Mouse (Mus musculus) forebrain, postnatal 0 days (tissue): ENCODE results near the gene Prpsap1. TPM values are rescaled to one million over a fixed set of nuclear protein-coding genes. Genes with fewer than 3 reads are reported as not detected.
A peak's percentile ranks its signal among the peaks of the same experiment; 100 is the strongest.
"Not testable (repeated sequence)": the region's sequence is repeated elsewhere in the genome, so short reads cannot be mapped to it uniquely, and the experiment has no call there.

Source experiments
- ATAC-seq: fragments of 200-750 bp; cut with Nextera tagmentation; 2 replicates; pipeline ENCODE4 v1.8.0; 2017; ENCODE audit warnings: mild to moderate bottlenecking, moderate library complexity
- DNase-seq: peaks from one replicate; pipeline ENCODE4 v3.0.0-alpha.2; 2015
- H3K27ac ChIP-seq: fragments of 300-500 bp; sonication (generic); 2 replicates; pipeline ENCODE4 v1.5.1; 2014; ENCODE audit warnings: low read depth, mild to moderate bottlenecking, antibody characterized with exemption, low read length, moderate library complexity, mixed read lengths
- H3K27me3 ChIP-seq: fragments of 300-500 bp; sonication (generic); 2 replicates; pipeline ENCODE4 v1.6.1; 2014; ENCODE audit warnings: mild to moderate bottlenecking, low read length, mixed read lengths; ENCODE audit not compliant: insufficient read depth
- H3K36me3 ChIP-seq: fragments of 300-500 bp; sonication (generic); 2 replicates; pipeline ENCODE4 v1.6.1; 2014; ENCODE audit warnings: mild to moderate bottlenecking, moderate library complexity; ENCODE audit not compliant: insufficient read depth
- H3K4me1 ChIP-seq: fragments of 300-500 bp; sonication (generic); 2 replicates; pipeline ENCODE4 v1.6.1; 2014; ENCODE audit warnings: antibody characterized with exemption; ENCODE audit not compliant: insufficient read depth
- H3K4me2 ChIP-seq: fragments of 300-500 bp; sonication (generic); 2 replicates; pipeline ENCODE4 v1.6.1; 2014; ENCODE audit warnings: low read depth, mild to moderate bottlenecking, moderate library complexity
- H3K4me3 ChIP-seq: fragments of 300-500 bp; sonication (generic); 2 replicates; pipeline ENCODE4 v1.5.1; 2014; ENCODE audit warnings: low read depth, low read length, mixed read lengths
- H3K9ac ChIP-seq: fragments of 300-500 bp; sonication (generic); 2 replicates; pipeline ENCODE4 v1.6.1; 2014; ENCODE audit warnings: mild to moderate bottlenecking
- H3K9me3 ChIP-seq: fragments of 300-500 bp; sonication (generic); 2 replicates; pipeline ENCODE4 v1.6.1; 2016; ENCODE audit warnings: low read length
- CTCF ChIP-seq: sonication (generic); IDR thresholded peaks from 2 replicates; pipeline ENCODE4 v1.5.1; 2016; ENCODE audit warnings: antibody characterized with exemption, control low read depth, low read depth
- WGBS: fragments of 180-500 bp; shearing (Covaris S2); extraction: QIAGEN DNeasy Blood & Tissue Kit; methylation state at CpG from one replicate; pipeline ENCODE4 v1.1.7; 2014; 5-methylcytosine and 5-hydroxymethylcytosine counted together
- polyA plus RNA-seq: library from polyadenylated mRNA; unstranded; fragments of >200 nt; fragmentation: Nextera tagmentation; extraction: Ambion mirVana; gene quantifications from 2 replicates; pipeline ENCODE4 v1.2.1, GENCODE M21; 2015
- total RNA-seq: library from RNA; depleted of rRNA; stranded (reverse); fragments of >200 nt; gene quantifications from 2 replicates; pipeline ENCODE4 v1.2.3, GENCODE M21; 2014

Prpsap1 gene
- total and polyA plus RNA-seq, 2 experiments from 2014 or later, result 96.0 to 158 TPM

GRCm38 (mm10) chr11:116476041-116476440 is 18.0 kb downstream of the Prpsap1 start:
- WGBS, result 56% methylated on average over 10 of the region's 10 CpGs
- ATAC-seq (peak; percentile 45; the same call in 1 of the 2 replicates), DNase-seq (peak; percentile 55)
- TF ChIP-seq CTCF, result no peak
- Histone ChIP-seq H3K4me2 (no peak overlapping the region), H3K36me3 (peaks cover 88% of the 10 kb centered on the region), H3K4me1 (no peaks in the 10 kb centered on the region), H3K27me3 (no peaks in the 10 kb centered on the region), H3K4me3 (no peak overlapping the region), H3K9ac (no peak overlapping the region), H3K9me3 (no peaks in the 10 kb centered on the region), H3K27ac (peak overlapping the region; percentile 50; the same call in 1 of the 2 replicates)

GRCm38 (mm10) chr11:116472275-116472674 is 21.7 kb downstream of the Prpsap1 start:
- Histone ChIP-seq H3K27ac (no peak overlapping the region), H3K9me3 (no peaks in the 10 kb centered on the region), H3K4me2 (no peak overlapping the region), H3K9ac (no peak overlapping the region), H3K27me3 (no peaks in the 10 kb centered on the region), H3K4me1 (no peaks in the 10 kb centered on the region), H3K36me3 (peaks cover 69% of the 10 kb centered on the region), H3K4me3 (no peak overlapping the region)
- 88% methylated on average over 4 of the region's 4 CpGs for WGBS
- no peak for ATAC-seq
- TF ChIP-seq CTCF, result no peak
- no peak for DNase-seq

GRCm38 (mm10) chr11:116470896-116471295 is 23.1 kb downstream of the Prpsap1 start:
- 93% methylated on average over 4 of the region's 4 CpGs for WGBS
- no peaks in the 10 kb centered on the region for H3K27me3 ChIP-seq
- H3K9me3 ChIP-seq, result no peaks in the 10 kb centered on the region
- no peak for TF ChIP-seq CTCF
- H3K4me2 ChIP-seq, result no peak overlapping the region
- DNase-seq (no peak), ATAC-seq (no peak)
- H3K4me3 ChIP-seq, result no peak overlapping the region
- H3K36me3 ChIP-seq, result peaks cover 56% of the 10 kb centered on the region
- no peaks in the 10 kb centered on the region for H3K4me1 ChIP-seq
- H3K9ac ChIP-seq, result no peak overlapping the region
- no peak overlapping the region for H3K27ac ChIP-seq

GRCm38 (mm10) chr11:116470249-116470648 is 23.8 kb downstream of the Prpsap1 start:
- no peaks in the 10 kb centered on the region for H3K4me1 ChIP-seq
- 69% methylated on average over 3 of the region's 3 CpGs for WGBS
- DNase-seq (no peak), ATAC-seq (no peak)
- no peak overlapping the region for H3K4me3 ChIP-seq
- H3K27me3 ChIP-seq, result no peaks in the 10 kb centered on the region
- no peak overlapping the region for H3K4me2 ChIP-seq
- H3K9ac ChIP-seq, result no peak overlapping the region
- no peak overlapping the region for H3K27ac ChIP-seq
- TF ChIP-seq CTCF, result no peak
- H3K9me3 ChIP-seq, result no peaks in the 10 kb centered on the region
- H3K36me3 ChIP-seq, result peaks cover 51% of the 10 kb centered on the region

GRCm38 (mm10) chr11:116468338-116468737 is 25.7 kb downstream of the Prpsap1 start:
- 78% methylated on average over 3 of the region's 3 CpGs for WGBS

GRCm38 (mm10) chr11:116466141-116466540 is 27.9 kb downstream of the Prpsap1 start, which contains the start of gene Qrich2:
TSS of gene Qrich2 (minus strand) at chr11:116466241.
- no peaks in the 10 kb centered on the region for H3K27me3 ChIP-seq
- TF ChIP-seq CTCF, result no peak
- 65% methylated on average over 20 of the region's 20 CpGs for WGBS
- ATAC-seq, result no peak
- no peak within 1 kb of the TSS for H3K4me2 ChIP-seq
- no peak within 1 kb of the TSS for H3K4me3 ChIP-seq
- DNase-seq, result no peak
- no peaks in the 10 kb centered on the region for H3K9me3 ChIP-seq
- no peaks in the 10 kb centered on the region for H3K4me1 ChIP-seq
- no peak within 1 kb of the TSS for H3K9ac ChIP-seq
- peaks cover 14% of the 10 kb centered on the region for H3K36me3 ChIP-seq
- H3K27ac ChIP-seq, result no peak within 1 kb of the TSS

More at GRCm38 (mm10) chr11:116468338-116468737, 25.7 kb downstream of the Prpsap1 start:
- not testable (repeated sequence) for H3K9me3 ChIP-seq, H3K4me1 ChIP-seq, H3K9ac ChIP-seq, H3K27me3 ChIP-seq, DNase-seq, H3K4me3 ChIP-seq, ATAC-seq, H3K4me2 ChIP-seq, H3K27ac ChIP-seq
- peaks cover 35% of the 10 kb centered on the region for H3K36me3 ChIP-seq

GRCm38 (mm10) chr11:116463833-116464232 is 30.2 kb downstream of the Prpsap1 start:
- Histone ChIP-seq H3K36me3 (no peaks in the 10 kb centered on the region), H3K27me3 (no peaks in the 10 kb centered on the region), H3K9ac (no peak overlapping the region), H3K4me1 (no peaks in the 10 kb centered on the region), H3K4me2 (no peak overlapping the region), H3K4me3 (no peak overlapping the region), H3K9me3 (no peaks in the 10 kb centered on the region), H3K27ac (no peak overlapping the region)
- 16% methylated on average over 2 of the region's 2 CpGs for WGBS
- TF ChIP-seq CTCF, result peak; percentile 77
- ATAC-seq (peak; percentile 58; the same call in 1 of the 2 replicates), DNase-seq (peak; percentile 68)
